Mouse (Mus musculus) hindbrain, embryonic 16.5 days (tissue): ENCODE results near the gene 2210407C18Rik. TPM values are rescaled to one million over a fixed set of nuclear protein-coding genes. Genes with fewer than 3 reads are reported as not detected.
A peak's percentile ranks its signal among the peaks of the same experiment; 100 is the strongest.

Experiments
- ATAC-seq: fragments of 200-750 bp; cut with Nextera tagmentation; 2 replicates; pipeline ENCODE4 v1.8.0; 2017; ENCODE audit warnings: moderate TSS enrichment, moderate library complexity
- H3K27ac ChIP-seq: fragments of 300-500 bp; sonication (generic); 2 replicates; pipeline ENCODE4 v1.5.1; 2014; ENCODE audit warnings: low read depth, mild to moderate bottlenecking, control low read depth, low read length, moderate library complexity
- H3K27me3 ChIP-seq: fragments of 300-500 bp; sonication (generic); replicated peaks from 2 replicates; pipeline ENCODE4 v1.6.1; 2014; ENCODE audit warnings: low read length; ENCODE audit not compliant: control insufficient read depth, insufficient read depth
- H3K36me3 ChIP-seq: fragments of 300-500 bp; sonication (generic); 2 replicates; pipeline ENCODE4 v1.6.1; 2014; ENCODE audit warnings: mild to moderate bottlenecking, low read length, moderate library complexity, mixed read lengths; ENCODE audit not compliant: control insufficient read depth, insufficient read depth
- H3K4me1 ChIP-seq: fragments of 300-500 bp; sonication (generic); 2 replicates; pipeline ENCODE4 v1.6.1; 2014; ENCODE audit warnings: low read depth, low read length; ENCODE audit not compliant: control insufficient read depth, insufficient read depth
- H3K4me2 ChIP-seq: fragments of 300-500 bp; sonication (generic); 2 replicates; pipeline ENCODE4 v1.6.1; 2014; ENCODE audit warnings: mild to moderate bottlenecking, low read length, control low read depth, moderate library complexity
- H3K4me3 ChIP-seq: fragments of 300-500 bp; sonication (generic); 2 replicates; pipeline ENCODE4 v1.5.1; 2014; ENCODE audit warnings: mild to moderate bottlenecking, low read length, control low read depth, moderate library complexity
- H3K9ac ChIP-seq: fragments of 300-500 bp; sonication (generic); 2 replicates; pipeline ENCODE4 v1.6.1; 2014; ENCODE audit warnings: low read depth, mild to moderate bottlenecking, control low read depth, low read length, moderate library complexity
- H3K9me3 ChIP-seq: fragments of 300-500 bp; sonication (generic); 2 replicates; pipeline ENCODE4 v1.6.1; 2014; ENCODE audit warnings: mild to moderate bottlenecking, low read length, moderate library complexity; ENCODE audit not compliant: control insufficient read depth
- WGBS: fragments of 180-500 bp; shearing (Covaris S2); extraction: QIAGEN DNeasy Blood & Tissue Kit; methylation state at CpG from one replicate; pipeline ENCODE4 v1.1.7; 2014; 5-methylcytosine and 5-hydroxymethylcytosine counted together
- polyA plus RNA-seq: library from polyadenylated mRNA; unstranded; fragments of >200 nt; fragmentation: Nextera tagmentation; extraction: Ambion mirVana; gene quantifications from 2 replicates; pipeline ENCODE4 v1.2.1, GENCODE M21; 2015

2210407C18Rik gene
- polyA plus RNA-seq, result not detected in 2 replicates

DNA sequence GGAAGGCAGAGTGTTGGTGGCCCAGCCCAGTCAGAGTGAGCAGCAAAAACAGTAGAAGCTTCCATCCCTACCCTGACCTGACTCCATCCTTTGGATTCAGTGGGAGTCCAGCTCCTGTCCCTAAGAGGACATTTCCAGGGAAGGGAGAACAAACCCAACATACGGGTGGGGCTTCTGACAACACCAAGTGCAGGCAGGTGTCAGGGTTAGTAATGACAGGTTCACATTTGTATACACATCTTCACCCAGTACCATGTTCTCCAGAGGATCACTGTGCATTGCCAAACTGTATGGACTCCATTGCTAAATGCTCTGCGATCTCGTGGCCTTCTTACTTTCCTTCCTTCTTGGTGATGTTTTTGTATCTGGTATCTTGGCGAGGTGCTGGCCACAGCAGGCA lies at the start of gene 2210407C18Rik:
Gene 2210407C18Rik, minus strand, starts transcription at position 101 of the 400 bp plus-strand sequence.
- Histone ChIP-seq H3K4me2 (no peak within 1 kb of the TSS), H3K27ac (no peak within 1 kb of the TSS), H3K9me3 (no peaks in the 10 kb centered on the region), H3K27me3 (no peaks in the 10 kb centered on the region), H3K9ac (no peak within 1 kb of the TSS), H3K4me1 (no peaks in the 10 kb centered on the region), H3K4me3 (no peak within 1 kb of the TSS), H3K36me3 (no peaks in the 10 kb centered on the region)
- WGBS, result 96% methylated on average over 4 of the region's 4 CpGs
- no peak for ATAC-seq

DNA sequence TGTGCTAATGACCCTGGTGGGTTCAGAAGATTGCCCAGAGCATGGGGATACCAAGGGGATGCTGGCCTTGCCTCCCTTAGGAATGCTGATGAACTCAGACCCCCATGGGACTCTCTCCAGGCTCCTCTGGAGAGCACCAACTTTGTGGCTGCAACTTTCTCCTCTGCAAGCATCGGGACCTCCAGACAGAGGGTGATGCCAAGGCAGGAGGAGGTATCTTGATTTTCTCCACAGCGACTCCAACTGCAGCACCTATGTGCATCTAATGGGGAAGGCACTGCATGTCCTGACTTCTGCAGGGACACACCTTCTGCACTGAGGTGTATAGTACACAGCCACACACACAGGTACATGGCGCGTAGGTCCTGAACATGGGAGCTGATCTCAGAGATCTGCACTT lies 42.7 kb upstream of the 2210407C18Rik start, which contains the start of gene Olfr322:
Gene Olfr322, plus strand, starts transcription at position 187 of the 400 bp plus-strand sequence.
- WGBS, result 87% methylated on average over 4 of the region's 4 CpGs
- no peak within 1 kb of the TSS for H3K4me2 ChIP-seq
- no peaks in the 10 kb centered on the region for H3K36me3 ChIP-seq
- H3K27ac ChIP-seq, result no peak within 1 kb of the TSS
- ATAC-seq, result no peak
- H3K9me3 ChIP-seq, result no peaks in the 10 kb centered on the region
- H3K4me1 ChIP-seq, result no peaks in the 10 kb centered on the region
- H3K4me3 ChIP-seq, result no peak within 1 kb of the TSS
- H3K27me3 ChIP-seq, result no peaks in the 10 kb centered on the region
- H3K9ac ChIP-seq, result no peak within 1 kb of the TSS

GRCm38 (mm10) chr11:58655151-58655550 lies 39.3 kb upstream of the 2210407C18Rik start:
- no peaks in the 10 kb centered on the region for H3K36me3 ChIP-seq
- no peak overlapping the region for H3K4me2 ChIP-seq
- no peak overlapping the region for H3K27ac ChIP-seq
- no peaks in the 10 kb centered on the region for H3K4me1 ChIP-seq
- no peak overlapping the region for H3K9ac ChIP-seq
- H3K27me3 ChIP-seq, result no peaks in the 10 kb centered on the region
- H3K4me3 ChIP-seq, result no peak overlapping the region
- ATAC-seq, result no peak
- WGBS, result 89% methylated on average over 3 of the region's 3 CpGs
- H3K9me3 ChIP-seq, result no peaks in the 10 kb centered on the region

DNA sequence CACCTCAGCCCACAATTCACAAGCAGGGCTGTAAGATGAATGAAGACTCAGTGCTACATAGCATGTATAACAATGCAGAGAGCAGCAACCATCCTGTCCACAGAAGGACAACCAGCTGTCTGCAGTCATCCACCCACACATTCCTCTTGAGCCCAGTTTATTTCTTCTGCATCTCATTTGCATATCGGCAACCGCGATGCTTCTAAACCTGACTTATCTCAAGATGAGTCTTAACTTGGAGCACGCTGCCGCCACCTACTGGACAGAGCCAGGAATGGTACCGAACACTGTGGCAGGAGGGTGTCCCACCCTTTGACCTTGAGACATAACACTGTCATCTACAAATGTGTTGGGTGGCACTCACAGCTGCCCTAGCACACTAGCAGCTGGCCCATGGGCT lies 27.5 kb upstream of the 2210407C18Rik start:
- 37% methylated on average over 6 of the region's 6 CpGs for WGBS
- Histone ChIP-seq H3K4me1 (peaks cover 5% of the 10 kb centered on the region), H3K4me2 (no peak overlapping the region), H3K27ac (no peak overlapping the region), H3K9ac (no peak overlapping the region), H3K36me3 (no peaks in the 10 kb centered on the region), H3K9me3 (no peaks in the 10 kb centered on the region), H3K4me3 (no peak overlapping the region), H3K27me3 (peaks cover 5% of the 10 kb centered on the region; the same call in 1 of the 2 replicates)
- no peak for ATAC-seq

- no peak overlapping the region for H3K27ac ChIP-seq
- H3K27me3 ChIP-seq, result peaks cover 5% of the 10 kb centered on the region; the same call in 1 of the 2 replicates
- no peak overlapping the region for H3K9ac ChIP-seq
- peaks cover 5% of the 10 kb centered on the region for H3K4me1 ChIP-seq
- ATAC-seq, result no peak
- no peak overlapping the region for H3K4me2 ChIP-seq
- WGBS, result 88% methylated on average over 13 of the region's 13 CpGs
- no peaks in the 10 kb centered on the region for H3K36me3 ChIP-seq
- no peak overlapping the region for H3K4me3 ChIP-seq
- no peaks in the 10 kb centered on the region for H3K9me3 ChIP-seq
Measured at GRCm38 (mm10) chr11:58641638-58642358, 25.9 kb upstream of the 2210407C18Rik start.

GRCm38 (mm10) chr11:58641057-58641456 lies 25.2 kb upstream of the 2210407C18Rik start:
- Histone ChIP-seq H3K4me2 (peak overlapping the region; percentile 98), H3K9me3 (no peaks in the 10 kb centered on the region), H3K27ac (no peak overlapping the region), H3K27me3 (peaks cover 5% of the 10 kb centered on the region; the same call in 1 of the 2 replicates), H3K4me1 (peaks cover 5% of the 10 kb centered on the region), H3K4me3 (peak overlapping the region; percentile 52), H3K9ac (peak overlapping the region; percentile 58; the same call in 1 of the 2 replicates), H3K36me3 (no peaks in the 10 kb centered on the region)
- WGBS, result 26% methylated on average over 14 of the region's 14 CpGs
- no peak for ATAC-seq

- ATAC-seq, result peak; percentile 74
- 3% methylated on average over 34 of the region's 34 CpGs for WGBS
- Histone ChIP-seq H3K4me2 (peak within 1 kb of the TSS; percentile 98), H3K36me3 (no peaks in the 10 kb centered on the region), H3K27ac (no peak within 1 kb of the TSS), H3K9me3 (no peaks in the 10 kb centered on the region), H3K9ac (peak within 1 kb of the TSS; percentile 58), H3K4me1 (peaks cover 5% of the 10 kb centered on the region), H3K27me3 (peaks cover 5% of the 10 kb centered on the region; the same call in 1 of the 2 replicates), H3K4me3 (peak within 1 kb of the TSS; percentile 52)
Measured at GRCm38 (mm10) chr11:58640272-58640867, 24.5 kb upstream of the 2210407C18Rik start, which contains the start of gene Trim58. Gene Trim58, plus strand, starts transcription at chr11:58640465.

GRCm38 (mm10) chr11:58638176-58638701 lies 22.4 kb upstream of the 2210407C18Rik start:
- no peak for ATAC-seq
- WGBS, result 69% methylated on average over 7 of the region's 7 CpGs
- Histone ChIP-seq H3K27ac (no peak overlapping the region), H3K36me3 (no peaks in the 10 kb centered on the region), H3K9me3 (no peaks in the 10 kb centered on the region), H3K4me3 (no peak overlapping the region), H3K4me1 (peaks cover 5% of the 10 kb centered on the region), H3K9ac (no peak overlapping the region), H3K27me3 (peaks cover 5% of the 10 kb centered on the region; the same call in 1 of the 2 replicates), H3K4me2 (no peak overlapping the region)

DNA sequence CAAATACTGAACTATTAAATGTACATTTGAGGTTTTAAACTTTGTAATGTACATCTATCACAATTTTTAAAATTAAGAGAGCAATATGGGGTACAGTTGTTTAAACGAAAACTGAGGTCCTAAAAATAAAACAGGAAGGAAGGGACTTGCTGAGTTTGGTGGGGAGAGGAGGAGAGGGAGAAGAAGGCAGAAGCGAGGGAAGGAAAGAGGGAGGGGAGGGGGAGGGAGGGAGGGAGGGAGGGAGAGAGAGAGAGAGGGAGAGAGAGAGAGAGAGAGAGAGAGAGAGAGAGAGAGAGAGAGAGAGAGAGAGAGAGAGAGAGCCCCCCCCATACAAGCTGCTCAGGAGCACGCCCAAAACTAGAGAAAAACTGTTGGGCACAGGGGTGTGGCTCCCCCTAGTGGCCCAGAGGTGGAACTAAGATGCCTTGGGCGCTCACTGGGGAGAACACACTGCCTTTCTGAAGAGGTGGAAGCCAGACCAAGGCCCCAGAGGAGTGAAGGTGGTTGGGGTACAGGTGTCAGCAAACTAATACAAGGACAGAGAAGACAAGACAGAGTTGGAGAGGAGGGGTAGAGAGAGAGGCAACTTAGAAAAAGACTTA lies 20.6 kb upstream of the 2210407C18Rik start:
- 27% methylated on average over 4 of the region's 4 CpGs for WGBS
- no peak for ATAC-seq
- Histone ChIP-seq H3K9me3 (no peaks in the 10 kb centered on the region), H3K4me1 (peaks cover 5% of the 10 kb centered on the region), H3K4me2 (no peak overlapping the region), H3K4me3 (no peak overlapping the region), H3K36me3 (no peaks in the 10 kb centered on the region), H3K9ac (no peak overlapping the region), H3K27me3 (peaks cover under 1% of the 10 kb centered on the region; the same call in 1 of the 2 replicates), H3K27ac (no peak overlapping the region)
